Mouse (Mus musculus): ENCODE measurements around the gene Plekhn1. TPM values are rescaled to one million over a fixed set of nuclear protein-coding genes. Genes with fewer than 3 reads are reported as not detected.
A peak's percentile ranks its signal among the peaks of the same experiment; 100 is the strongest.

Plekhn1 gene
- polyA plus RNA-seq, 1 experiment from 2014 or later: 4.0 TPM

GRCm38 (mm10) chr4:156209963-156210635 lies 24.6 kb downstream of the Plekhn1 start:
- WGBS (ENCODE audit: insufficient replicate concordance): 53% methylated on average over 13 of the region's 13 CpGs
- no peak for DNase-seq
- Histone ChIP-seq H3K4me2 (no peak overlapping the region), H3K4me3 (replicated peaks) (no peak overlapping the region), H3K9me3 (replicated peaks) (no peaks in the 10 kb centered on the region), H3K9ac (no peak overlapping the region), H3K27me3 (peaks cover 20% of the 10 kb centered on the region), H3K27ac (no peak overlapping the region), H3K4me1 (replicated peaks) (no peaks in the 10 kb centered on the region), H3K36me3 (no peaks in the 10 kb centered on the region)
- no peak for ATAC-seq (ENCODE audit: low read depth)

GRCm38 (mm10) chr4:156208872-156209271 lies 25.8 kb downstream of the Plekhn1 start:
- no peak overlapping the region for H3K4me3 ChIP-seq (replicated peaks)
- no peaks in the 10 kb centered on the region for H3K36me3 ChIP-seq
- no peak overlapping the region for H3K9ac ChIP-seq
- H3K27ac ChIP-seq: no peak overlapping the region
- ATAC-seq (ENCODE audit: low read depth) (no peak), DNase-seq (no peak)
- no peaks in the 10 kb centered on the region for H3K9me3 ChIP-seq (replicated peaks)
- WGBS (ENCODE audit: insufficient replicate concordance): 72% methylated on average over 4 of the region's 4 CpGs
- H3K4me2 ChIP-seq: no peak overlapping the region
- peaks cover 32% of the 10 kb centered on the region for H3K27me3 ChIP-seq
- peaks cover 10% of the 10 kb centered on the region for H3K4me1 ChIP-seq (replicated peaks)

- peaks cover 56% of the 10 kb centered on the region for H3K27me3 ChIP-seq
- DNase-seq: no peak
- ATAC-seq (ENCODE audit: low read depth): peak; percentile 23
Observed at GRCm38 (mm10) chr4:156203413-156204131, 31.1 kb downstream of the Plekhn1 start.

GRCm38 (mm10) chr4:156203001-156203412 lies 31.6 kb downstream of the Plekhn1 start, which contains the start of gene AW011738:
AW011738 (plus strand) TSS chr4:156203304.
- Histone ChIP-seq H3K9me3 (replicated peaks) (no peaks in the 10 kb centered on the region), H3K4me1 (replicated peaks) (peaks cover 61% of the 10 kb centered on the region), H3K9ac (peak within 1 kb of the TSS; percentile 72), H3K4me2 (peak within 1 kb of the TSS; percentile 81), H3K4me3 (replicated peaks) (peak within 1 kb of the TSS; percentile 62), H3K36me3 (no peaks in the 10 kb centered on the region), H3K27me3 (peaks cover 56% of the 10 kb centered on the region), H3K27ac (peak within 1 kb of the TSS; percentile 78)
- DNase-seq (peak; percentile 72), ATAC-seq (ENCODE audit: low read depth) (peak; percentile 73)
- WGBS (ENCODE audit: insufficient replicate concordance): 1% methylated on average over 24 of the region's 39 CpGs

More at GRCm38 (mm10) chr4:156203413-156204131, 31.1 kb downstream of the Plekhn1 start:
- no peaks in the 10 kb centered on the region for H3K9me3 ChIP-seq (replicated peaks)
- H3K27ac ChIP-seq: peak overlapping the region; percentile 13; the same call in 1 of the 2 replicates
- H3K9ac ChIP-seq: peak overlapping the region; percentile 72
- H3K36me3 ChIP-seq: no peaks in the 10 kb centered on the region
- H3K4me3 ChIP-seq (replicated peaks): peak overlapping the region; percentile 62
- peak overlapping the region; percentile 81 for H3K4me2 ChIP-seq
- H3K4me1 ChIP-seq (replicated peaks): peaks cover 55% of the 10 kb centered on the region
- under 1% methylated on average over 49 of the region's 49 CpGs for WGBS (ENCODE audit: insufficient replicate concordance)

- Histone ChIP-seq H3K27ac (peak overlapping the region; percentile 78), H3K36me3 (no peaks in the 10 kb centered on the region), H3K4me1 (replicated peaks) (peaks cover 63% of the 10 kb centered on the region), H3K4me2 (peak overlapping the region; percentile 81), H3K9ac (peak overlapping the region; percentile 72), H3K27me3 (peaks cover 56% of the 10 kb centered on the region), H3K9me3 (replicated peaks) (no peaks in the 10 kb centered on the region), H3K4me3 (replicated peaks) (peak overlapping the region; percentile 62)
- DNase-seq (peak; percentile 77), ATAC-seq (ENCODE audit: low read depth) (peak; percentile 80)
- WGBS (ENCODE audit: insufficient replicate concordance): 13% methylated on average over 12 of the region's 12 CpGs
Observed at GRCm38 (mm10) chr4:156202462-156202893, 32.2 kb downstream of the Plekhn1 start.

- peaks cover 56% of the 10 kb centered on the region for H3K27me3 ChIP-seq
- DNase-seq: no peak
- H3K4me3 ChIP-seq (replicated peaks): peak within 1 kb of the TSS; percentile 16
- H3K36me3 ChIP-seq: no peaks in the 10 kb centered on the region
- H3K4me2 ChIP-seq: peak within 1 kb of the TSS; percentile 42
- H3K9ac ChIP-seq: peak within 1 kb of the TSS; percentile 39; the same call in 1 of the 2 replicates
- no peak for ATAC-seq (ENCODE audit: low read depth)
- H3K9me3 ChIP-seq (replicated peaks): no peaks in the 10 kb centered on the region
- H3K27ac ChIP-seq: 0 out of 2 replicates have a peak within 1 kb of the TSS, but pooled peaks have one; percentile 19
- 39% methylated on average over 10 of the region's 10 CpGs for WGBS (ENCODE audit: insufficient replicate concordance)
- peaks cover 77% of the 10 kb centered on the region for H3K4me1 ChIP-seq (replicated peaks)
Observed at GRCm38 (mm10) chr4:156200623-156201475, 33.8 kb downstream of the Plekhn1 start, which contains the start of gene Isg15. Isg15 (minus strand) TSS chr4:156200818.

- peaks cover 84% of the 10 kb centered on the region for H3K4me1 ChIP-seq (replicated peaks)
- peak overlapping the region; percentile 83 for H3K4me3 ChIP-seq (replicated peaks)
- peak overlapping the region; percentile 82 for H3K9ac ChIP-seq
- WGBS (ENCODE audit: insufficient replicate concordance): under 1% methylated on average over 26 of the region's 26 CpGs
- H3K9me3 ChIP-seq (replicated peaks): no peaks in the 10 kb centered on the region
- DNase-seq (peak; percentile 90), ATAC-seq (ENCODE audit: low read depth) (peak; percentile 86)
- no peaks in the 10 kb centered on the region for H3K36me3 ChIP-seq
- H3K27me3 ChIP-seq: peaks cover 54% of the 10 kb centered on the region
- H3K27ac ChIP-seq: peak overlapping the region; percentile 93
- H3K4me2 ChIP-seq: peak overlapping the region; percentile 99
Observed at GRCm38 (mm10) chr4:156197829-156198205, 36.8 kb downstream of the Plekhn1 start.

GRCm38 (mm10) chr4:156197131-156197828 lies 37.4 kb downstream of the Plekhn1 start, which contains the start of gene Agrn:
Agrn (minus strand) TSS chr4:156197488.
- peak within 1 kb of the TSS; percentile 83 for H3K4me3 ChIP-seq (replicated peaks)
- H3K4me1 ChIP-seq (replicated peaks): peaks cover 84% of the 10 kb centered on the region
- H3K36me3 ChIP-seq: peaks cover 4% of the 10 kb centered on the region; the same call in 1 of the 2 replicates
- no peaks in the 10 kb centered on the region for H3K9me3 ChIP-seq (replicated peaks)
- H3K27me3 ChIP-seq: peaks cover 48% of the 10 kb centered on the region
- H3K9ac ChIP-seq: peak within 1 kb of the TSS; percentile 87
- ATAC-seq (ENCODE audit: low read depth): peak; percentile 80
- H3K4me2 ChIP-seq: peak within 1 kb of the TSS; percentile 99
- H3K27ac ChIP-seq: peak within 1 kb of the TSS; percentile 93
- 1% methylated on average over 35 of the region's 88 CpGs for WGBS (ENCODE audit: insufficient replicate concordance)
- DNase-seq: peak; percentile 66

- WGBS (ENCODE audit: insufficient replicate concordance): 9% methylated on average over 35 of the region's 35 CpGs
- Histone ChIP-seq H3K9ac (peak overlapping the region; percentile 87), H3K27ac (peak overlapping the region; percentile 39), H3K9me3 (replicated peaks) (no peaks in the 10 kb centered on the region), H3K4me2 (peak overlapping the region; percentile 99), H3K27me3 (peaks cover 46% of the 10 kb centered on the region), H3K4me3 (replicated peaks) (peak overlapping the region; percentile 83), H3K4me1 (replicated peaks) (peaks cover 87% of the 10 kb centered on the region), H3K36me3 (peaks cover 6% of the 10 kb centered on the region; the same call in 1 of the 2 replicates)
- ATAC-seq (ENCODE audit: low read depth) (no peak), DNase-seq (no peak)
Observed at GRCm38 (mm10) chr4:156195927-156196870, 38.5 kb downstream of the Plekhn1 start.
